Mouse (Mus musculus) lung, postnatal 0 days (tissue): ENCODE measurements at regions not wholly inside any gene's neighbourhood (a gene's known extent, or its start where the extent isn't known, plus 50 kb on each side); places are given as distances from the start of the nearest gene placed in this dataset.

Experiments
- CTCF ChIP-seq: IDR thresholded peaks from 2 replicates; pipeline ENCODE4 v1.5.1; 2016; ENCODE audit warnings: antibody characterized with exemption, mild to moderate bottlenecking
- EP300 ChIP-seq: IDR thresholded peaks from 2 replicates; pipeline ENCODE4 v1.6.1; 2016; ENCODE audit warnings: antibody characterized with exemption, mild to moderate bottlenecking, control low read depth

DNA sequence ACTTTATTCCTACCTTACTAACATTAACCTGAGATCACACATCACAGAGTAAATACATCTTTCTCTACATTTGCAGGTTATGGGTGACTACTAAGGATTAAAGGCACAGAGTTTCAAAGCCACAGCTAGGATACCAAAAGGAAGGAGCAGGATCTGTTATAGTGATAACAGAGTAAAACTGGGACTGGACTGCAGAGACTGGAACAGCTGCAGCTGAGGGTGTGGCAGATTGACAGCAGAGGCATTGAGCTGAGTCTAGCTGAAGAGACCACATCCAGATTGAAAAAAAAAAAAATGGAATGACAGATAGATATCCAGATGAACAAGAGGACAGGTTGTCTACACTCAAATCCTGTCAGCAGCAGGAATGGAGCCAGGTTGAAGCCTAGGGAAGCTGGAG, 301.1 kb downstream of the Irs2 start:
- TF ChIP-seq CTCF (no peak), EP300 (no peak)
